17 mouse cellular contexts compared by ENCODE assay signal in the genomic region with DNA sequence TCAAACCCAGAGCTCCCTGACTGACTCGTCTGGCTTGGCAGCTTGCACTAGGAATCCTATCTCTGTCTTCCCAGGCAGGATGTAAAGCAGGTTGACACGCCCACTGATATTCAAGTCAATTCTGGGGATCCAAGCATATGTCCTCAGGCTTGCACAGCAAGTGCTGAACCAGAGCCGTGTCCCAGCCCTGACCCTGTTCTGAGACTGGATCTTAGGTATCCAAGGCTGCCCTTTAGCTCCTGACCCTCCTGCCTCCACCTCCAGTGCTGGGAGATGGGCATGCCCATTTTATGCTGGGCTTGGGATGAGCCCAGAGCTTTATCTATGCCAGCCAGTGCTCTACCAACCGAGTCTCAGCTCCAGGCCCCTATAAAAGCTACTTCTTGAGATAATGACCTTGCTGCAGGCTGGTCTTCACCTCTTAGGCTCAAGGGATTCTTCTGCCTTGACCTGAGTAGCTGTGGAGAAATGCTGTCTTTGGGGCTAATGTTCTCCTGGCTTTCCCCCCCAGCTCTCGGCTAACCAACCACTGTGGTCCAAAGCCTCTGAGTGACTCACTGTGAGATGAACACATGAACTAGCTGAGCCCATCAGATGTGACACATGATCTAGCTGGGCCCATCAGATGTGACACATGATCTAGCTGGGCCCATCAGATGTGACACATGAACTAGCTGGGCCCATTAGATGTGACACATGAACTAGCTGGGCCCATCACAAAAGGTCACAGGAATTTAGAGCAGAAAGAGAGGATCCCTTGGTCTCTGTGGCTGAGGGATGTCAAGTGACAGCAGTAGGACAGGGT. TPM values are rescaled to one million over a fixed set of nuclear protein-coding genes. Genes with fewer than 3 reads are reported as not detected.
DNase-seq lines count a peak whose midpoint lies in the region; ATAC-seq and TF ChIP-seq lines count a peak whose summit lies in the region.
"Had no signal": no experiment of that assay in that cellular context is flagged by ENCODE, and none has a peak within 500 bp of the region (broad histone marks: within the 10 kb centered on the region; RNA-seq: fewer than 3 reads in every experiment).

No protein-coding gene starts in this region.

- WGBS in liver, embryonic 16.5 days (ENCODE audit: insufficient replicate concordance) = 29% methylated on average over 5 of the region's 5 CpGs

- no peak overlapping the region for H3K4me3 ChIP-seq in MEL (ENCODE audit: control insufficient read depth in 1 of 2, insufficient read depth in 1 of 2, low read depth in 2 of 2, low read length in 2 of 2)
- no peak overlapping the region; the same call in 1 of the 2 replicates for H3K4me3 ChIP-seq in liver, embryonic 16.5 days (ENCODE audit: low read depth, low read length)
- H3K4me3 ChIP-seq: midbrain, embryonic 15.5 days; neural tube, embryonic 12.5 days had no signal

- H3K9me3 ChIP-seq in MEL (replicated peaks; ENCODE audit: insufficient read depth, low read length) = no peaks in the 10 kb centered on the region
- no peaks in the 10 kb centered on the region for H3K9me3 ChIP-seq in liver, embryonic 16.5 days (replicated peaks; ENCODE audit: control insufficient read depth, low read length)
- H3K9me3 ChIP-seq: midbrain, embryonic 15.5 days; neural tube, embryonic 12.5 days had no signal

- no peak overlapping the region for H3K9ac ChIP-seq in MEL (ENCODE audit: control insufficient read depth, low read depth, low read length, poor library complexity, severe bottlenecking)
- peak overlapping the region; percentile 21; the same call in 1 of the 2 replicates for H3K9ac ChIP-seq in liver, embryonic 16.5 days (ENCODE audit: low read depth, low read length)
- H3K9ac ChIP-seq: midbrain, embryonic 15.5 days; neural tube, embryonic 12.5 days had no signal

- intact Hi-C loops in heart, postnatal 36 days (cut with DNase I) = no loop called here

- peaks cover 10 to 15% of the 10 kb centered on the region in 2 experiments for H3K4me1 ChIP-seq in MEL (ENCODE audit: control insufficient read depth in 1 of 2, insufficient read depth in 2 of 2, low read length in 2 of 2)
- H3K4me1 ChIP-seq in liver, embryonic 16.5 days (ENCODE audit: control insufficient read depth, low read depth, low read length) = peaks cover 37% of the 10 kb centered on the region
- H3K4me1 ChIP-seq: midbrain, embryonic 15.5 days; neural tube, embryonic 12.5 days had no signal

- peaks cover 0 to 11% of the 10 kb centered on the region in 2 experiments; a peak in 3 of 4 replicates for H3K36me3 ChIP-seq in MEL (ENCODE audit: control insufficient read depth in 1 of 2, insufficient read depth in 2 of 2, low read length in 2 of 2)
- no peaks in the 10 kb centered on the region for H3K36me3 ChIP-seq in liver, embryonic 16.5 days (ENCODE audit: control insufficient read depth, insufficient read depth)
- H3K36me3 ChIP-seq: midbrain, embryonic 15.5 days had no signal

- no peak overlapping the region for H3K27ac ChIP-seq in MEL (ENCODE audit: control insufficient read depth, low read depth, low read length)
- peak overlapping the region; percentile 85 for H3K27ac ChIP-seq in liver, embryonic 16.5 days (ENCODE audit: low read length)
- H3K27ac ChIP-seq: macrophage; midbrain, embryonic 15.5 days; neural tube, embryonic 12.5 days had no signal

- DNase-seq in layer of hippocampus, adult 9-11 months = peak; percentile 40
- no peak for DNase-seq in layer of hippocampus, postnatal 10 days (ENCODE audit: low spot score in 2 of 2)
- DNase-seq in MEL (ENCODE audit: low read depth, low spot score) = peak; percentile 80
- no peak for DNase-seq in heart, postnatal 36 days
- DNase-seq in adrenal gland, postnatal 25 days = no peak
- DNase-seq: adrenal gland, adult 8-10 months; cerebellum, postnatal 25 days; gastrocnemius, postnatal 36 days; heart, postnatal 4 days; lung, adult 2 months; thymus, postnatal 4 days had no signal

- H3K4me2 ChIP-seq in liver, embryonic 16.5 days (ENCODE audit: low read depth, low read length) = peak overlapping the region; percentile 33
- H3K4me2 ChIP-seq: heart, embryonic 11.5 days; midbrain, embryonic 15.5 days; neural tube, embryonic 12.5 days had no signal

- TF ChIP-seq CTCF in MEL (IDR thresholded peaks at IDR 0.05 in 2 of 3, conservative IDR thresholded peaks at IDR 0.05 in 1 of 3; ENCODE audit: control insufficient read depth in 1 of 3, insufficient read depth in 1 of 3, low read depth in 2 of 3, low read length in 3 of 3, poor library complexity in 1 of 3, severe bottlenecking in 1 of 3) = no peak

- TF ChIP-seq EP300 in MEL (IDR thresholded peaks at IDR 0.05; ENCODE audit: low read depth in 1 of 2, low read length in 2 of 2) = peak; percentile 34 to 47; a peak in 2 of 4 replicates

- no peak for TF ChIP-seq RAD21 in MEL (IDR thresholded peaks at IDR 0.05; ENCODE audit: low read depth, low read length)

- no peaks in the 10 kb centered on the region for H3K27me3 ChIP-seq in MEL (ENCODE audit: control insufficient read depth in 1 of 2, insufficient read depth in 2 of 2, low read length in 2 of 2)
- H3K27me3 ChIP-seq in liver, embryonic 16.5 days (ENCODE audit: control insufficient read depth, insufficient read depth, low read depth, low read length) = no peaks in the 10 kb centered on the region
- H3K27me3 ChIP-seq: midbrain, embryonic 15.5 days; neural tube, embryonic 12.5 days had no signal

- H3K79me2 ChIP-seq in MEL (ENCODE audit: control insufficient read depth, insufficient read depth, low read length, poor library complexity) = no peaks in the 10 kb centered on the region

- ATAC-seq in erythroblast, adult 5-6 weeks (replicated peaks; ENCODE audit: low FRiP score, poor library complexity, severe bottlenecking) = peak; percentile 89
- ATAC-seq in liver, embryonic 16.5 days (ENCODE audit: low read depth) = peak; percentile 86
- ATAC-seq: midbrain, embryonic 15.5 days had no signal

- TF ChIP-seq POLR2A in MEL (IDR thresholded peaks at IDR 0.05; ENCODE audit: control insufficient read depth in 1 of 2, insufficient read depth in 1 of 2, low read depth in 1 of 2, low read length in 2 of 2, poor library complexity in 1 of 2) = peak in 1 of 2 experiments; percentile 12; a peak in 1 of 4 replicates

TF ChIP-seq in MEL, 35 proteins besides CTCF, POLR2A, EP300 and RAD21 (continues in another document):
- TF ChIP-seq ZKSCAN1 (IDR thresholded peaks at IDR 0.05; ENCODE audit: low read depth, low read length) = no peak

RNA-seq across cellular contexts. Expression of gene Raver1, which starts 14.2 kb away (rescaled TPM):
- 10 to 100 TPM; 36.1 to 37.6 TPM for total RNA-seq in layer of hippocampus, postnatal 10 days (2021)
- 50.0 and 60.1 TPM in 2 replicates for total RNA-seq in MEL (2012; rRNA removed)
- 100 to 1,000 TPM in 1 of 2 experiments, not detected in 1; 291 TPM for polyA plus RNA-seq in MEL (2012; ENCODE audit: insufficient read depth in 1 of 2, insufficient read length in 2 of 2, low read depth in 1 of 2, low replicate concordance in 2 of 2, missing spikeins in 1 of 2)
- 4.0 and 11.7 TPM in 2 replicates for total RNA-seq in erythroblast, adult 5-6 weeks (2015; ENCODE audit: low replicate concordance)
- 3.8 and 7.8 TPM in 2 replicates for total RNA-seq in erythroblast, adult 5-6 weeks (2017; ENCODE audit: low replicate concordance)
- 17.6 and 19.8 TPM in 2 replicates for polyA plus RNA-seq in liver, embryonic 16.5 days (2015; fragmentation: Nextera tagmentation; extraction: Ambion mirVana)
- total RNA-seq in heart, postnatal 36 days (2021) = 10 to 100 TPM; 25.1 to 27.7 TPM
- 52.1 and 60.0 TPM in 2 replicates for total RNA-seq in adrenal gland, postnatal 25 days (2021)

RNA-seq across cellular contexts. Expression of gene Gm38431, which starts 14.2 kb away (rescaled TPM):
- 1 to 10 TPM; 2.4 to 3.4 TPM for total RNA-seq in layer of hippocampus, postnatal 10 days (2021)
- 42.1 and 47.8 TPM in 2 replicates for total RNA-seq in MEL (2012; rRNA removed)
- 100 to 1,000 TPM in 1 of 2 experiments, 10 to 100 TPM in 1; 38.9 to 191 TPM for polyA plus RNA-seq in MEL (2012; ENCODE audit: insufficient read depth in 1 of 2, insufficient read length in 2 of 2, low read depth in 1 of 2, low replicate concordance in 2 of 2, missing spikeins in 1 of 2)
- total RNA-seq in erythroblast, adult 5-6 weeks (2015; ENCODE audit: low replicate concordance) = 19.4 and 20.9 TPM in 2 replicates
- 1.8 and 3.6 TPM in 2 replicates for total RNA-seq in erythroblast, adult 5-6 weeks (2017; ENCODE audit: low replicate concordance)
- polyA plus RNA-seq in liver, embryonic 16.5 days (2015; fragmentation: Nextera tagmentation; extraction: Ambion mirVana) = 0.85 and 1.6 TPM in 2 replicates
- total RNA-seq in heart, postnatal 36 days (2021) = 1 to 10 TPM in 1 of 2 experiments, under 1 TPM in 1; 0.51 to 1.9 TPM
- total RNA-seq in adrenal gland, postnatal 25 days (2021) = 2.5 and 9.4 TPM in 2 replicates

RNA-seq across cellular contexts. Expression of gene Tyk2, which starts 25.1 kb away (rescaled TPM):
- 10 to 100 TPM; 12.7 to 14.0 TPM for total RNA-seq in layer of hippocampus, postnatal 10 days (2021)
- total RNA-seq in MEL (2012; rRNA removed) = 43.8 and 45.6 TPM in 2 replicates
- 10 to 100 TPM in 1 of 2 experiments, not detected in 1; 63.3 TPM for polyA plus RNA-seq in MEL (2012; ENCODE audit: insufficient read depth in 1 of 2, insufficient read length in 2 of 2, low read depth in 1 of 2, low replicate concordance in 2 of 2, missing spikeins in 1 of 2)
- 2.7 and 4.2 TPM in 2 replicates for total RNA-seq in erythroblast, adult 5-6 weeks (2015; ENCODE audit: low replicate concordance)
- total RNA-seq in erythroblast, adult 5-6 weeks (2017; ENCODE audit: low replicate concordance) = 3.3 and 5.3 TPM in 2 replicates
- 8.0 and 8.9 TPM in 2 replicates for polyA plus RNA-seq in liver, embryonic 16.5 days (2015; fragmentation: Nextera tagmentation; extraction: Ambion mirVana)
- 1 to 10 TPM; 8.2 to 9.6 TPM for total RNA-seq in heart, postnatal 36 days (2021)
- total RNA-seq in adrenal gland, postnatal 25 days (2021) = 17.7 and 22.4 TPM in 2 replicates

RNA-seq across cellular contexts. Expression of gene Fdx1l, which starts 32.5 kb away (rescaled TPM):
- 10 to 100 TPM; 53.7 to 55.2 TPM for total RNA-seq in layer of hippocampus, postnatal 10 days (2021)
- total RNA-seq in MEL (2012; rRNA removed) = 198 and 247 TPM in 2 replicates
- 100 to 1,000 TPM; 305 to 361 TPM for polyA plus RNA-seq in MEL (2012; ENCODE audit: insufficient read depth in 1 of 2, insufficient read length in 2 of 2, low read depth in 1 of 2, low replicate concordance in 2 of 2, missing spikeins in 1 of 2)
- total RNA-seq in erythroblast, adult 5-6 weeks (2015; ENCODE audit: low replicate concordance) = 8.4 TPM in 1 of 2 replicates, not detected in the other
- 1.4 and 13.7 TPM in 2 replicates for total RNA-seq in erythroblast, adult 5-6 weeks (2017; ENCODE audit: low replicate concordance)
- polyA plus RNA-seq in liver, embryonic 16.5 days (2015; fragmentation: Nextera tagmentation; extraction: Ambion mirVana) = 26.5 and 26.6 TPM in 2 replicates
- 10 to 100 TPM; 34.7 to 38.7 TPM for total RNA-seq in heart, postnatal 36 days (2021)
- 32.4 and 36.5 TPM in 2 replicates for total RNA-seq in adrenal gland, postnatal 25 days (2021)

RNA-seq across cellular contexts. Expression of gene Gm49373, which starts 33.1 kb away (rescaled TPM):
- 1 to 10 TPM; 1.4 to 1.5 TPM for total RNA-seq in layer of hippocampus, postnatal 10 days (2021)
- 4.6 and 6.4 TPM in 2 replicates for total RNA-seq in MEL (2012; rRNA removed)
- polyA plus RNA-seq in MEL (2012; ENCODE audit: insufficient read depth in 1 of 2, insufficient read length in 2 of 2, low read depth in 1 of 2, low replicate concordance in 2 of 2, missing spikeins in 1 of 2) = 1 to 10 TPM in 1 of 2 experiments, not detected in 1; 8.3 TPM
- 2.3 TPM in 1 of 2 replicates, not detected in the other for total RNA-seq in erythroblast, adult 5-6 weeks (2015; ENCODE audit: low replicate concordance)
- total RNA-seq in erythroblast, adult 5-6 weeks (2017; ENCODE audit: low replicate concordance) = not detected in 2 replicates
- polyA plus RNA-seq in liver, embryonic 16.5 days (2015; fragmentation: Nextera tagmentation; extraction: Ambion mirVana) = 0.18 and 0.20 TPM in 2 replicates
- total RNA-seq in heart, postnatal 36 days (2021) = under 1 TPM; 0.17 to 0.33 TPM
- 0.52 TPM in 1 of 2 replicates, not detected in the other for total RNA-seq in adrenal gland, postnatal 25 days (2021)
- polyA plus RNA-seq: macrophage had no signal

Comparison
In these comparisons a context has a peak if more than half of its experiments do, and no peak if none do; other contexts are left out.
1. DNase-seq: peak in layer of hippocampus, adult 9-11 months (single experiment) and MEL (single experiment); none in layer of hippocampus, postnatal 10 days (0 of 2), heart, postnatal 36 days (0 of 2) and adrenal gland, postnatal 25 days (single experiment).